Mouse (Mus musculus) intestine, embryonic 14.5 days (tissue): ENCODE results near the gene Rft1. TPM values are rescaled to one million over a fixed set of nuclear protein-coding genes. Genes with fewer than 3 reads are reported as not detected.
A peak's percentile ranks its signal among the peaks of the same experiment; 100 is the strongest.

ENCODE experiments used
- ATAC-seq: fragments of 200-750 bp; cut with Nextera tagmentation; replicated peaks from 2 replicates; pipeline ENCODE4 v1.8.0; 2017; ENCODE audit warnings: low read depth, moderate number of reproducible peaks, moderate TSS enrichment, moderate library complexity; ENCODE audit not compliant: low FRiP score, low TSS enrichment
- DNase-seq: peaks from one replicate; pipeline ENCODE4 v3.0.0-alpha.2; 2018; ENCODE audit warnings: low spot score
- H3K27ac ChIP-seq: fragments of 300-500 bp; sonication (generic); 2 replicates; pipeline ENCODE4 v1.5.1; 2014; ENCODE audit warnings: low read depth, mild to moderate bottlenecking, control low read depth
- H3K27me3 ChIP-seq: fragments of 300-500 bp; sonication (generic); replicated peaks from 2 replicates; pipeline ENCODE4 v1.6.1; 2014; ENCODE audit warnings: low read length, control low read depth; ENCODE audit not compliant: control insufficient read depth, insufficient read depth
- H3K36me3 ChIP-seq: fragments of 300-500 bp; sonication (generic); 2 replicates; pipeline ENCODE4 v1.6.1; 2014; ENCODE audit warnings: low read length, control low read depth; ENCODE audit not compliant: control insufficient read depth, insufficient read depth
- H3K4me1 ChIP-seq: fragments of 300-500 bp; sonication (generic); replicated peaks from 2 replicates; pipeline ENCODE4 v1.6.1; 2014; ENCODE audit warnings: low read length, control low read depth, mixed read lengths; ENCODE audit not compliant: control insufficient read depth, insufficient read depth
- H3K4me2 ChIP-seq: fragments of 300-500 bp; sonication (generic); 2 replicates; pipeline ENCODE4 v1.6.1; 2014; ENCODE audit warnings: low read length
- H3K4me3 ChIP-seq: fragments of 300-500 bp; sonication (generic); 2 replicates; pipeline ENCODE4 v1.5.1; 2014; ENCODE audit warnings: low read depth, low read length, control low read depth, mixed read lengths
- H3K9ac ChIP-seq: fragments of 300-500 bp; sonication (generic); 2 replicates; pipeline ENCODE4 v1.6.1; 2014; ENCODE audit warnings: mild to moderate bottlenecking, low read length
- H3K9me3 ChIP-seq: fragments of 300-500 bp; sonication (generic); 2 replicates; pipeline ENCODE4 v1.6.1; 2016; ENCODE audit warnings: low read length, control low read depth; ENCODE audit not compliant: control insufficient read depth
- WGBS: fragments of 180-500 bp; shearing (Covaris S2); extraction: QIAGEN DNeasy Blood & Tissue Kit; methylation state at CpG from one replicate; pipeline ENCODE4 v1.1.7; 2014; 5-methylcytosine and 5-hydroxymethylcytosine counted together
- polyA plus RNA-seq: library from polyadenylated mRNA; unstranded; fragments of >200 nt; fragmentation: Nextera tagmentation; extraction: Ambion mirVana; gene quantifications from 2 replicates; pipeline ENCODE4 v1.2.1, GENCODE M21; 2014

Gene Rft1
- polyA plus RNA-seq, 1 experiment from 2014 or later: 16.6 TPM

DNA sequence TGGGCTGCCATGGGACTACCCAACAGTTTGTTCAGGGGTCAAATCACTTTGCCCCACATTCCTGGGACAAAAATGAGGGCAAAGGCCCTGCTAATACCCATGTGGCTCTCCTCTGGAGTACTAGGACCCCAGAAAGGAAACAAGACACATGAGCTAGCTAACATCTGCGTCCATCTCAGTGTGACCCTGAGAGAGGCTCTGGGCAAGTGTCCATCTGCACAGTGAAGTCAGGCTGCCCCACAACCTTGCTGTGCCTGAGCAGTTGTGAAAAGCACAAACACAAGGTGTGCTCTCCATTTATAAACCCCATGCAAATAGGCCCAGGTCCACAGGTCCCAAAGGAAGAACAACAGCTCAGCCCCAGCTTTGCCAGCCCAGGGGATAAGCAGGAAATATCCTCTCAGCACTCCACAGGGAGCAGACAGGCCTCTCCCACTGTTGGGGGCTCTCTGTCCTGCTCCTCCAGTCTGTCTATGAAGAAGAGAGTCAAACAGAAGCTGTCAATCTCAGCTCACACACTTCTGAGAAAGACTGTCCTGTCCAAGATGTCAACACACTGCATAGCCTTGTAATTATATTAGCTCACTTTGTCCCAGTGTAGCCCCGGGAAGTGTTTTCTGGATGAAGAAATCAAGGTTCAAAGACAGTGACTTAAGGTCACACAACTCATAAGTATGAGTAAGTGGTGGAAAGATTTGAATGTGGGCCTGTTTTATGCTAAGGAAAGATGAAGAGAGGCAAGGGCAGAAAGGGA, 41.0 kb upstream of the Rft1 start:
- 0 out of 2 replicates have a peak, but pooled peaks cover 8% of the 10 kb centered on the region for H3K4me1 ChIP-seq
- no peaks in the 10 kb centered on the region for H3K27me3 ChIP-seq
- H3K4me3 ChIP-seq: no peak overlapping the region
- H3K4me2 ChIP-seq: no peak overlapping the region
- DNase-seq (no peak), ATAC-seq (no peak)
- H3K27ac ChIP-seq: no peak overlapping the region
- WGBS: 89% methylated on average over 2 of the region's 2 CpGs
- no peaks in the 10 kb centered on the region for H3K9me3 ChIP-seq
- H3K36me3 ChIP-seq: peaks cover 11% of the 10 kb centered on the region; the same call in 1 of the 2 replicates
- no peak overlapping the region for H3K9ac ChIP-seq

- Histone ChIP-seq H3K27me3 (no peaks in the 10 kb centered on the region), H3K27ac (no peak overlapping the region), H3K4me1 (0 out of 2 replicates have a peak, but pooled peaks cover 8% of the 10 kb centered on the region), H3K9me3 (no peaks in the 10 kb centered on the region), H3K36me3 (no peaks in the 10 kb centered on the region; the same call in 1 of the 2 replicates), H3K4me2 (no peak overlapping the region), H3K9ac (no peak overlapping the region), H3K4me3 (no peak overlapping the region)
- 64% methylated on average over 2 of the region's 2 CpGs for WGBS
- ATAC-seq (no peak), DNase-seq (no peak)
These were observed 37.4 kb upstream of the Rft1 start for GRCm38 (mm10) chr14:30616751-30617150.

DNA sequence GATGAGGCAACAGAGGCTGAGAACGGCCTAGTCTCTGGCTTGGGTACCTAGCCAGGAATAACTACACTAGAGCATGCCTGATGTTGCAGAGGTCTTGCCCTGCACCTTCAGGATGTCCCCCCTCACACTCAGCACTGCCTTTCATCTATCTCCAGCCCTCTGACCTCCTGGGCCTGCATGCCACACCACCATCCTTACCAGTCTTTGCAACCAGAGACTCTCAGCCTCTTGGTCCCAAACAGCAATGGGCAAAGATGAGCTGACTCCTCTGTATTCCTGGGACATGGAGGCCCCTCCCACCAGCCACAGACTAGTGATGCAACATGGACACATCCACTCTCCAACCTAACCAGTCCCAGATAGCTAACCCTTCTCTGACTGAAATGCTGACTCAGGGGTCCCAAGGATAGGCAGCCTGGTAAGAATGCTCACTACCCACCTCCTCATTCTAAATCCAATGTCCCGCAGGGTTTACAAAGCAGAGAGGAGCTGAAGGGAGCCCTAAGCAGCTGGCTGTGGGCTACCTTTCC, 35.3 kb upstream of the Rft1 start:
- Histone ChIP-seq H3K4me2 (no peak overlapping the region), H3K27me3 (no peaks in the 10 kb centered on the region), H3K27ac (no peak overlapping the region), H3K36me3 (no peaks in the 10 kb centered on the region; the same call in 1 of the 2 replicates), H3K4me1 (peaks cover 9% of the 10 kb centered on the region; the same call in 1 of the 2 replicates), H3K9me3 (no peaks in the 10 kb centered on the region), H3K4me3 (no peak overlapping the region), H3K9ac (no peak overlapping the region)
- ATAC-seq: no peak
- WGBS: 89% methylated on average over 2 of the region's 2 CpGs
- no peak for DNase-seq

DNA sequence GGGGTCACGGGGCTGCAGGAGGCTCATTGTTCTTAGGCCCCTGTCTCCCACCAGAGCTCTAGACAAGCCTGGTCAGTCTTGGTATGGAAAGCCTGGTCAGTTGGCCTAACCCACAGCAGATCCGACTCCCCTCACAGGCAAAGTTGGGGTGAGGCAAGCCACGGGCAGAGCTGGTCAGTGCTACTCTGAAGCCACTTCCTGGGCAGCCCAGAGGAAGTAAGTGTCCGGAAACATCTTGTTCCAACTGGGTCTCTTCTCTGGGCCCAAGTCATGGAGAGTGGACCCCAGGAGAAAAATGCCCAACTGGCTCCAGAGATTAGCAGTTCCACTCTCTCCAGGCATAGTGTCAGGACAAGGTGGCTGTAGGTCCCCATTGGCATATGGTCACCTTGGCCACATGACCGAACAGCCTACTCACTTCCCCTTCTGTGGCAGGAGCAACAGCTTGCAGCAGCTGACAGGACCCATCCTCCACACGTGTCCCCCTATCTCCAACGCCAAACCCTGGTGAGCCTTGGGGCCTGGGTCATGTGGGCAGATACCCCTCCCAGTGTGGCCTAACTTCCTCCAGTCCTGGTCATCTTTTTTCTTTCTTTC, 34.1 kb upstream of the Rft1 start:
- Histone ChIP-seq H3K36me3 (no peaks in the 10 kb centered on the region; the same call in 1 of the 2 replicates), H3K9ac (no peak overlapping the region), H3K27ac (no peak overlapping the region), H3K4me2 (no peak overlapping the region), H3K27me3 (no peaks in the 10 kb centered on the region), H3K4me3 (no peak overlapping the region), H3K4me1 (peaks cover 13% of the 10 kb centered on the region; the same call in 1 of the 2 replicates), H3K9me3 (no peaks in the 10 kb centered on the region)
- ATAC-seq: no peak
- 74% methylated on average over 7 of the region's 7 CpGs for WGBS
- DNase-seq: no peak

- ATAC-seq (no peak), DNase-seq (no peak)
- no peak overlapping the region for H3K4me3 ChIP-seq
- WGBS: 82% methylated on average over 7 of the region's 7 CpGs
- H3K36me3 ChIP-seq: no peaks in the 10 kb centered on the region
- no peak overlapping the region for H3K4me2 ChIP-seq
- H3K4me1 ChIP-seq: peaks cover 16% of the 10 kb centered on the region; the same call in 1 of the 2 replicates
- H3K27me3 ChIP-seq: no peaks in the 10 kb centered on the region
- H3K9me3 ChIP-seq: no peaks in the 10 kb centered on the region
- no peak overlapping the region for H3K9ac ChIP-seq
- no peak overlapping the region for H3K27ac ChIP-seq
These were observed 32.0 kb upstream of the Rft1 start for GRCm38 (mm10) chr14:30622130-30622529.

GRCm38 (mm10) chr14:30622556-30622955, 31.6 kb upstream of the Rft1 start:
- 89% methylated on average over 8 of the region's 8 CpGs for WGBS
- Histone ChIP-seq H3K4me1 (peaks cover 16% of the 10 kb centered on the region; the same call in 1 of the 2 replicates), H3K4me2 (no peak overlapping the region), H3K9me3 (no peaks in the 10 kb centered on the region), H3K27me3 (no peaks in the 10 kb centered on the region), H3K36me3 (no peaks in the 10 kb centered on the region), H3K27ac (no peak overlapping the region), H3K4me3 (no peak overlapping the region), H3K9ac (no peak overlapping the region)
- no peak for DNase-seq
- no peak for ATAC-seq

DNA sequence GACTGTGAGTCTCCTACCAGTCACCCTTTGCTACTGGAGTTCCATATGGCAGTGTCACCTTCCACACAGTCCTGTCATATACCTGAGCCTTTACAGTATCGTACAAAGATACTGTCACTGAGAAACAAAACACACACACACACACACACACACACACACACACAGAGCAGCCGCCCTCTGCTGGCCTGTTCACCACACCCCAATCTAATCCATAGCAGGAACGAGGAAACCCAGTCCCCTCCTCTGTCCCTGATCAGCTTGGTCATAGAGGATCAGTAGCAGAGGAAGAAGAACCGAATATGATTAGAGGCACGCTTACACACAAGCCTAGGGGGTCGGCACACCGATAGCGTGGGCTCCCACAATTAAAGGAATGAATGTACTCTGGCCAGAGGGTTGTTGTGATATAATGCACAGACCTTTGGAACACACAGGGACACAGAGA, 29.9 kb upstream of the Rft1 start:
- DNase-seq (no peak), ATAC-seq (no peak)
- Histone ChIP-seq H3K4me1 (peaks cover 16% of the 10 kb centered on the region; the same call in 1 of the 2 replicates), H3K9me3 (no peaks in the 10 kb centered on the region), H3K4me3 (peak overlapping the region; percentile 75), H3K9ac (peak overlapping the region; percentile 76; the same call in 1 of the 2 replicates), H3K4me2 (peak overlapping the region; percentile 66), H3K27ac (no peak overlapping the region), H3K27me3 (no peaks in the 10 kb centered on the region), H3K36me3 (no peaks in the 10 kb centered on the region)
- WGBS: 52% methylated on average over 8 of the region's 8 CpGs

DNA sequence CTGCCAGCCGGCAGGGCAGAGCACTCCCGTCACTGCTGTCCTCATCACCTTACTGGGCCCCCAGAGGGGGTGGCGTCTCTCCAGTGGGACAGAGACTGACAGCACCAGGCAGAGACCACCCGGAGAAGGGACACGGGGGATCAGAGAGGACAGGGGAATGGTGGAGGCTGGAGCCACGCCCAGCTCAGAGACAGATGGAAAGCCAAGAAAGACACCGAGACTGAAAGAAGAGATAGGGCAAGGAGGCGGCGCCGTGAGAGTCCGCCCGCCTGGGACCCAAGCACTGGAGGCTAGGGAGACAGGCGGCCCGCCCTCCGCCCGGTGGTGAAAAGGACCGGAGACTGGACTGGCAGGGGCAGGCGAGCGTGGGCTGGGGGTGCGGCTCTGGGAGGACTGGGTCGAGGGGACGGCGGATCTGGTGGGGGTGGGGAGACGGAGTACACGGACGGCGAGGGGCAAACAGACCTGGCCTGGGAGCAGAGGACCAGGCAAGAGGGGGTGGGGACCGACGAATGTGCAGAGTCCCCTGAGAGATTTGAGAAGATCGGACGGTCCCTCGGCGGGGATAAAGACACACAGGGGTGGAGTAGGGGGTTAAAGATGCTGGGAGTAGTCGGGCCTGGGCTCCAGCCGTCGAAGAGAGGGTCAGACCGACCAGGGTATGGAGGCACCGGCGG, 28.9 kb upstream of the Rft1 start:
- ATAC-seq: peak; percentile 44
- Histone ChIP-seq H3K27me3 (no peaks in the 10 kb centered on the region), H3K27ac (peak overlapping the region; percentile 47), H3K4me3 (peak overlapping the region; percentile 75), H3K4me1 (peaks cover 16% of the 10 kb centered on the region; the same call in 1 of the 2 replicates), H3K9ac (peak overlapping the region; percentile 76), H3K9me3 (no peaks in the 10 kb centered on the region), H3K4me2 (peak overlapping the region; percentile 66), H3K36me3 (no peaks in the 10 kb centered on the region)
- 0% methylated on average over 39 of the region's 39 CpGs for WGBS
- DNase-seq: peak; percentile 82
